Mouse (Mus musculus): ENCODE measurements around the gene Zfp740. TPM values are rescaled to one million over a fixed set of nuclear protein-coding genes. Genes with fewer than 3 reads are reported as not detected.
"Not testable (repeated sequence)": the region's sequence is repeated elsewhere in the genome, so short reads cannot be mapped to it uniquely, and the experiment has no call there.

Zfp740 gene
- polyA plus RNA-seq, 1 experiment from 2014 or later = 54.0 TPM

DNA sequence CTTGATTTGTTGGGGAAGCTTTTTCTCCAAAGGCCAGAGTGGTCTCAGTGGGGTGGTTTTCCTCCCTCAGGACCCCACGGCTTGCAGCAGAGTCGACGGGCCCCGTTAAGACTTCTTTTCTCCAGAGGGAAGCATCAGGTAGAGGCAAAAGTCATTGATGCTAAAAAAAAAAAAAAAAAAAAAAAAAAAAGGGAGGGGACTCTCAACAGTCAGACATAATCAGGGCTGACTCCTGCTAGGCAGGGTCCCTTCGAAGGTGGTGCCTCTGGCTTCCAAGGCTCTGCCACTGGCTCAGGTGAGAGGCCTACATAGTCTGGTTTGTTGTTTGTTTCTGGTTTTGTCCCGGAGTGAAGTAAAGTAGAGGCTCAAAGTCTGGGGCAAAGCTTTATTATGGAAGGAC lies 12.6 kb downstream of the Zfp740 start:
- Histone ChIP-seq H3K4me1 (ENCODE audit: control insufficient read depth, insufficient read depth, low read length) (no peaks in the 10 kb centered on the region), H3K36me3 (ENCODE audit: control insufficient read depth, insufficient read depth, low read length) (peaks cover 18% of the 10 kb centered on the region), H3K4me2 (ENCODE audit: low read length) (no peak overlapping the region), H3K27me3 (ENCODE audit: control insufficient read depth, insufficient read depth, low read depth, low read length) (no peaks in the 10 kb centered on the region), H3K4me3 (ENCODE audit: low read depth, low read length) (no peak overlapping the region), H3K27ac (ENCODE audit: low read length) (no peak overlapping the region), H3K9me3 (replicated peaks; ENCODE audit: control insufficient read depth, low read length, poor library complexity, severe bottlenecking) (no peaks in the 10 kb centered on the region), H3K9ac (ENCODE audit: low read depth, low read length) (no peak overlapping the region)
- whole genome bisulfite sequencing = 71% methylated on average over 6 of the region's 6 CpGs
- no peak for ATAC-seq

DNA sequence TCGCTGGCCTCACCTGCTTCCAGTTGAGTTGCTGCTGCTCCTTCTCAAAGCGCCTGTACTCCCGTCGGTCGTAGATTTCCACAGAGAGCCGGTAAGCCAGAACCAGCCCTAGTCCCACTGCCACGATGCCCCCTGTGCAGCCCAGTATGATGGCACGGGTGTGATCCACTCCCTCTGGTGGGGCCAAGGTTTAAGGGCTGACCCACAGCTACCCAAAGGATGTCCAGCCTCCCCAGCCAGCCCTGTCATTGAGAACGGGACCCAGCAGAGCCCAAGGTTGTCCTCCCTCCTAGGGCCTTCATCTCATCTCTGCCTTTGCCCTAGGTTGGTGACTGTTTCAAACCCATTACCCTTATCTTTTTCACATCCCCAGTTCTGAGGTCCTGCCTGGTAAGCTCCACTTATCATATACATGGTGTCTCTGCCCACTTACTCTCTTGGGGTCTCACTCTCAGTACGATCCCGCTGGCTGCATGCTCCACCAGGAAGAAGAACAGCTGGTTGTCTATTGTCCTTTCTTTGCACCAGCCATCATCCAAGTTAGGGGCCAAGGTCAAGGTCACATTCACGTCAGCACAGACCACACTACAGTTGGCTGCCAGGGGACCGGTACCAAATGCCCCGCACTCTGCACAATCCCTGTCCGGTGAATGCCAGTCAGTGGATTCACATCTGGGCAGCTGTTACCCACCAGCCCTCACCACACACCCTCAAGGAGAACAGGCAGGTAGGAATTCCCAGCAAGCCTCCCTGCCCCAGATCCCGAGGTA lies 13.6 kb downstream of the Zfp740 start:
- no peak overlapping the region for H3K27ac ChIP-seq (ENCODE audit: low read length)
- ATAC-seq = 0 out of 2 replicates have a peak, but pooled peaks have one; percentile 51
- no peaks in the 10 kb centered on the region for H3K27me3 ChIP-seq (ENCODE audit: control insufficient read depth, insufficient read depth, low read depth, low read length)
- H3K4me3 ChIP-seq (ENCODE audit: low read depth, low read length) = no peak overlapping the region
- no peaks in the 10 kb centered on the region for H3K9me3 ChIP-seq (replicated peaks; ENCODE audit: control insufficient read depth, low read length, poor library complexity, severe bottlenecking)
- H3K4me2 ChIP-seq (ENCODE audit: low read length) = no peak overlapping the region
- H3K9ac ChIP-seq (ENCODE audit: low read depth, low read length) = no peak overlapping the region
- peaks cover 15% of the 10 kb centered on the region for H3K36me3 ChIP-seq (ENCODE audit: control insufficient read depth, insufficient read depth, low read length)
- H3K4me1 ChIP-seq (ENCODE audit: control insufficient read depth, insufficient read depth, low read length) = no peaks in the 10 kb centered on the region
- WGBS = 84% methylated on average over 16 of the region's 16 CpGs

DNA sequence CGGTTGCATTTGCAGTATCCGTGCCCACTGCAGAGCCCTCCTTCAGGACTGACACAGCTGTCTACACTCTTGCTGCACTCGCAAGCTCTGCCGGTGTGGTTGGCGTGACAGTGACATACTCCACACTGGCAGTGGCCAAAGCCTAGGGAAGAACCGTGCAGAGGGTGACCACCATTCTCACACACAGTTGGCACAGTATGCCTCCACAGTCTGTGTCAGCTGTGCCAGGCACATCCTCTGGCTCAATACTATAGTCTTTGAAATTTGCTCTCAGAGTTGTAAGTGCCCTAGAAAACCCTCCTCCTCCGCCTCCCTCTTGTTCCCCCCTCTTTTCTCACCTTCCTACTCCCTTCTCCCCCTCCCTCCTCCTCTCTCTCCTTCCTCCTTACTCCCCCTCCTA lies 14.3 kb downstream of the Zfp740 start:
- no peaks in the 10 kb centered on the region; the same call in 1 of the 2 replicates for H3K27me3 ChIP-seq (ENCODE audit: control insufficient read depth, insufficient read depth, low read depth, low read length)
- no peak overlapping the region for H3K27ac ChIP-seq (ENCODE audit: low read length)
- no peak for ATAC-seq
- WGBS = 86% methylated on average over 7 of the region's 7 CpGs
- H3K4me3 ChIP-seq (ENCODE audit: low read depth, low read length) = no peak overlapping the region
- H3K9me3 ChIP-seq (replicated peaks; ENCODE audit: control insufficient read depth, low read length, poor library complexity, severe bottlenecking) = no peaks in the 10 kb centered on the region
- peaks cover 15% of the 10 kb centered on the region for H3K36me3 ChIP-seq (ENCODE audit: control insufficient read depth, insufficient read depth, low read length)
- H3K4me2 ChIP-seq (ENCODE audit: low read length) = no peak overlapping the region
- no peaks in the 10 kb centered on the region for H3K4me1 ChIP-seq (ENCODE audit: control insufficient read depth, insufficient read depth, low read length)
- no peak overlapping the region for H3K9ac ChIP-seq (ENCODE audit: low read depth, low read length)

DNA sequence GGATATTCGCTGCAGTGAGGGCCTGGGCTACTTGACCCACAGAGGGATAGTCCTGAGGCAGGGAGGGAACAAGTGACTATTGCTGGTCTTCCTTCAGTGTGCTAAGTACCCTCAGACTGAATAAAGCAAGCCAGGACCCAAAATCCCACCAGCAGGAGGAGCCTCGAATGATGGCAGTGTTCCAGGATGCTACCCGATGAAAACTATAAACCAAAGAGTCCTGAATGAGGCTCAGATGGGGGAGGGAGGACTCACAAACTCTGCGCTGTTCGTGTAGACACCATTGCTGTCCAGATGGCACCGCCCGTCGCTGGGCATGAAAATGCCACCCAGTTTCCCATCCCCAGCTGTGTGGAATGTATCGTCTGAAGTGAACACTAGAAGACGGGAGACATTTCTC lies 19.3 kb downstream of the Zfp740 start:
- 59% methylated on average over 10 of the region's 10 CpGs for WGBS
- no peak for ATAC-seq
- Histone ChIP-seq H3K9me3 (replicated peaks; ENCODE audit: control insufficient read depth, low read length, poor library complexity, severe bottlenecking) (no peaks in the 10 kb centered on the region), H3K27me3 (ENCODE audit: control insufficient read depth, insufficient read depth, low read depth, low read length) (peaks cover 8% of the 10 kb centered on the region), H3K4me2 (ENCODE audit: low read length) (no peak overlapping the region), H3K9ac (ENCODE audit: low read depth, low read length) (no peak overlapping the region), H3K27ac (ENCODE audit: low read length) (no peak overlapping the region), H3K36me3 (ENCODE audit: control insufficient read depth, insufficient read depth, low read length) (no peaks in the 10 kb centered on the region), H3K4me3 (ENCODE audit: low read depth, low read length) (no peak overlapping the region), H3K4me1 (ENCODE audit: control insufficient read depth, insufficient read depth, low read length) (peaks cover 10% of the 10 kb centered on the region; the same call in 1 of the 2 replicates)

DNA sequence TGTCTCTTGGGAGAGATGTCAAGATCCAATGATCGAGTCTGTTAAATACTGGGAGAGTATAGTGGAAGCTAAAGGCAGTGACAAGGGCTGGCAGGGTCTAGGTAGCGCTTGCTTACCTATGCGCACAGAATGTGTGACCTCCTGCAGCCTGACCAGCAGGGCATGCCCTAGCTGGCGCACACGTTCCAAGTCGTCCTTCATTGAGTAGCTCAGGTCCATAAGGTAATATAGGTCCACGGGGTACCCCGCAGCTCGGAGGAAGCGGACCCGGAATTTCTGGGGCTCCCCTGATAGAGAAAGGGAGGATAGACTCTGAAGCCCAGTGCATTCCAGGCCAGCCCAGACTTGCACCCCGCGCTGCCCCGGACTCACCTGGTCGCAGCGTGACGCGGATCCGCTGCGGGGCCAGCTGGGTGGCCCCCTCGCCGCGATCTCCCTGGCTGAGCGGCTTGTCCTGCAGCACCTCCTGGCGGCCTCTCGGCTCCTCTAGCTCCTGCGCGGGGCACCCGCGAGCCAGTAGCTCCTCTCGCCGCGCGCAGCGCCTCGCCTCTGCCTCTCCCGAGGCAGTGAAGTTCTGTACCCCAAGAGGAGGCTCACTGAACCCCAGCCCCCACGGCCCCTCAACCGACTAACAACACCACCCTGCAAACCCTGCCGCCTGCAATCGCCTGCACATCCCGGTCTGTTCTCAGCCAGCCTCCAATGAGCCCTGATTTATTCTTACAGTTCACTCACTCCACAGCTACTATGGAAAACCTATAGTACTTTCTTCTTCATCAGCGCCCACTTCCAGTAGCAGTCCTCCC lies 21.3 kb downstream of the Zfp740 start:
- peaks cover 10% of the 10 kb centered on the region; the same call in 1 of the 2 replicates for H3K4me1 ChIP-seq (ENCODE audit: control insufficient read depth, insufficient read depth, low read length)
- H3K4me2 ChIP-seq (ENCODE audit: low read length) = peak overlapping the region; percentile 92
- peak overlapping the region; percentile 60 for H3K9ac ChIP-seq (ENCODE audit: low read depth, low read length)
- peak; percentile 90 for ATAC-seq
- H3K36me3 ChIP-seq (ENCODE audit: control insufficient read depth, insufficient read depth, low read length) = no peaks in the 10 kb centered on the region
- H3K27me3 ChIP-seq (ENCODE audit: control insufficient read depth, insufficient read depth, low read depth, low read length) = peaks cover 8% of the 10 kb centered on the region
- no peak overlapping the region for H3K27ac ChIP-seq (ENCODE audit: low read length)
- peak overlapping the region; percentile 41 for H3K4me3 ChIP-seq (ENCODE audit: low read depth, low read length)
- 4% methylated on average over 43 of the region's 43 CpGs for WGBS
- no peaks in the 10 kb centered on the region for H3K9me3 ChIP-seq (replicated peaks; ENCODE audit: control insufficient read depth, low read length, poor library complexity, severe bottlenecking)

DNA sequence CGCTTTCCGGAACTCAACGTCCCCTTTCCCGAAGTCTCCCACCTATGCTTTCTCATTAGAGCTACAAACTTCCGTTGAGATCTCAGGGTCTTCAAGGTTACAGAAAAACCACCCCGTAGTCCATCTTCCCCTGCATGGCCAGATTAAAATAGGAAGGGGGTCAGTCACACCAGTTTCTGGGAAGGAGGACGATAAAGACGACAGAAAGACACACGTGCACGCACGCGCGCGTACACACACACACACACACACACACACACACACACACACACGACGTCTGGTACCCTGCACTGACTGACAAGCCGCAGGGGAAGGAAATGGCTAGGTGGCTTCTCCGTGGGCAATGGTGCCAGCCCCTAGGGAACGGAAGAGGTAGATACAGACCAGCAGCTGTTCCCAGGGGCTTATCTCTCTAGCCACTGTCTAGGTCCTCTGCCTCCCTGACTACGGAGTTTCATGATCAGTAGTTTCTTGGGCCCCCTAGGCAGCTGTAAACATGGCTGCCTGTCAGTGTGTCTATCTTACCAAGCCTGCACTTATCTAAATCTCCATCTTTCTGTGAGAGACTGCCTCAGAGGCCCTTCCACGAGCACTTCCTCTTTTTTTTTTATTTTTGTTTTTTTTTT lies 22.1 kb downstream of the Zfp740 start:
- Histone ChIP-seq H3K4me2 (ENCODE audit: low read length) (peak overlapping the region; percentile 92), H3K4me1 (ENCODE audit: control insufficient read depth, insufficient read depth, low read length) (peaks cover 10% of the 10 kb centered on the region; the same call in 1 of the 2 replicates), H3K27me3 (ENCODE audit: control insufficient read depth, insufficient read depth, low read depth, low read length) (peaks cover 8% of the 10 kb centered on the region), H3K9ac (ENCODE audit: low read depth, low read length) (no peak overlapping the region; the same call in 1 of the 2 replicates), H3K36me3 (ENCODE audit: control insufficient read depth, insufficient read depth, low read length) (no peaks in the 10 kb centered on the region), H3K4me3 (ENCODE audit: low read depth, low read length) (peak overlapping the region; percentile 41), H3K27ac (ENCODE audit: low read length) (no peak overlapping the region), H3K9me3 (replicated peaks; ENCODE audit: control insufficient read depth, low read length, poor library complexity, severe bottlenecking) (no peaks in the 10 kb centered on the region)
- ATAC-seq = no peak
- WGBS = 21% methylated on average over 21 of the region's 21 CpGs

DNA sequence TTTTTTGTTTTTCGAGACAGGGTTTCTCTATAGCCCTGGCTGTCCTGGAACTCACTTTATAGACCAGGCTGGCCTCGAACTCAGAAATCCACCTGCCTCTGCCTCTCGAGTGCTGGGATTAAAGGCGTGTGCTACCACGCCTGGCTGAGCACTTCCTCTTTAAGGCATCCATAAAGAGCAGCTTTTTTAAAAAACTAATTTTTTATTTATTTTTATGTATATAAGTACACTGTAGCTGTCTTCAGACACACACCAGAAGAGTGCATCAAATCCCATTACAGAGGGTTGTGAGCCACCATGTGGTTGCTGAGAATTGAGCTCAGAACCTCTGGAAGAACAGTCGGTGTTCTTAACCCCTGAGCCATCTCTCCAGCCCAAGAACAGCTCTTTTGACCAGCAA lies 22.6 kb downstream of the Zfp740 start:
- not testable (repeated sequence) for H3K9me3 ChIP-seq (replicated peaks; ENCODE audit: control insufficient read depth, low read length, poor library complexity, severe bottlenecking); H3K4me2 ChIP-seq (ENCODE audit: low read length); H3K9ac ChIP-seq (ENCODE audit: low read depth, low read length); ATAC-seq; H3K36me3 ChIP-seq (ENCODE audit: control insufficient read depth, insufficient read depth, low read length); H3K4me3 ChIP-seq (ENCODE audit: low read depth, low read length); H3K27ac ChIP-seq (ENCODE audit: low read length); H3K27me3 ChIP-seq (ENCODE audit: control insufficient read depth, insufficient read depth, low read depth, low read length)
- WGBS = 79% methylated on average over 6 of the region's 6 CpGs
- peaks cover 10% of the 10 kb centered on the region; the same call in 1 of the 2 replicates for H3K4me1 ChIP-seq (ENCODE audit: control insufficient read depth, insufficient read depth, low read length)

DNA sequence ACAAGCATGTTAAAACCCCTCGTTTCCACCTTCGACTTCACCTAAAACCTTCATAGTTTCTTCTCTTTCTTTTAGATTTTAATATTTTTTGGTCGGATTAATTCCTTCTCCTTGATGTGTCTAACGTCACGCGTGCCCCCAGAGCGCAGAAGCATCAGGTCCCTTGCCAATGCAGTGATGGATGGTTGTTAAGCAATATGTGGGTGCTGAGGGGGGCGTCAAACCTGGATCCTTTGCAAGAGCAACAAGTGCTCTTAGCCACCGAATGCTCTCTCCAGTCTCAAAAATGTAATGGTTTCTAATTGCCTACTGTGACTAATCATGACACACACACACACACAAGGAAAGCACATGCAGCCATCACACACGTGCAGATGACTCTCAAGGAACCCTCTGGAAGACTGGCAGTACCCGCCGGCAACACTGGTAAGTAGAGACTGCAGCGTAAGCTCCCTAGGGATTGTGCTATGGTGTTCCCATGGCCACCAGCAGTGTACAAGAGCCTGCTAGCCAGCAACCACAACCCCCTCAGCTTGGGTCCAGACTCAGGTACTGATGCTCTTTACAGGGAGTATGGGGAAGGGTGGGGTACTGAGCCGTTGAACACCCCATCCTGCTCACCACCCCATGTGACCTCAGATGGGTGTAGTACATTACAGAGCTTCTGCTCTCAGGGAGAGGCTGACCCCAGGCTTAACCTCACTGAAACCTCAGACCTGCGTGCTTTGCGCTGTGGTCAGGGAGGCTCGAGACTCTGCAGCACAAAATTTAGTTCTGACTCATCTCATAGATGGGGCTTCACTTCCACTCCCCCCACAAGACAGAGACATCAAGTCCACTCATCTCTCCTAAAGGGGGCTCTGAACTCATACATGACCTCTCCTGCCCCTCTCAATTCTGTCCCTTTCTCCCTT lies 27.6 kb downstream of the Zfp740 start:
- Histone ChIP-seq H3K4me2 (ENCODE audit: low read length) (no peak overlapping the region), H3K9me3 (replicated peaks; ENCODE audit: control insufficient read depth, low read length, poor library complexity, severe bottlenecking) (no peaks in the 10 kb centered on the region), H3K9ac (ENCODE audit: low read depth, low read length) (no peak overlapping the region), H3K36me3 (ENCODE audit: control insufficient read depth, insufficient read depth, low read length) (no peaks in the 10 kb centered on the region), H3K27me3 (ENCODE audit: control insufficient read depth, insufficient read depth, low read depth, low read length) (no peaks in the 10 kb centered on the region), H3K4me1 (ENCODE audit: control insufficient read depth, insufficient read depth, low read length) (no peaks in the 10 kb centered on the region; the same call in 1 of the 2 replicates), H3K4me3 (ENCODE audit: low read depth, low read length) (no peak overlapping the region), H3K27ac (ENCODE audit: low read length) (no peak overlapping the region)
- WGBS = 84% methylated on average over 17 of the region's 17 CpGs
- no peak for ATAC-seq

Measured in midbrain, embryonic 16.5 days (tissue).